Mouse (Mus musculus) liver, postnatal 0 days (tissue): Measurements from ENCODE around the gene Bclaf1. TPM values are rescaled to one million over a fixed set of nuclear protein-coding genes. Genes with fewer than 3 reads are reported as not detected.

Experiments used
- ATAC-seq: fragments of 200-750 bp; cut with Nextera tagmentation; 2 replicates; pipeline ENCODE4 v1.8.0; 2017; ENCODE audit warnings: mild to moderate bottlenecking, moderate library complexity
- DNase-seq: peaks from one replicate; pipeline ENCODE4 v3.0.0-alpha.2; 2016
- H3K27ac ChIP-seq: fragments of 300-500 bp; sonication (generic); 2 replicates; pipeline ENCODE4 v1.5.1; 2014; ENCODE audit warnings: antibody characterized with exemption, moderate library complexity, mild to moderate bottlenecking, low read depth
- H3K27me3 ChIP-seq: fragments of 300-500 bp; sonication (generic); 2 replicates; pipeline ENCODE4 v1.6.1; 2014; ENCODE audit warnings: low read length, control low read depth, mixed read lengths; ENCODE audit not compliant: insufficient read depth
- H3K36me3 ChIP-seq: fragments of 300-500 bp; sonication (generic); replicated peaks from 2 replicates; pipeline ENCODE4 v1.6.1; 2014; ENCODE audit warnings: mild to moderate bottlenecking, control low read depth, low read length, moderate library complexity, mixed read lengths; ENCODE audit not compliant: insufficient read depth
- H3K4me1 ChIP-seq: fragments of 300-500 bp; sonication (generic); 2 replicates; pipeline ENCODE4 v1.6.1; 2014; ENCODE audit warnings: antibody characterized with exemption, mild to moderate bottlenecking, control low read depth; ENCODE audit not compliant: insufficient read depth
- H3K4me2 ChIP-seq: fragments of 300-500 bp; sonication (generic); 2 replicates; pipeline ENCODE4 v1.6.1; 2014; ENCODE audit warnings: low read depth, mild to moderate bottlenecking, low read length, moderate library complexity, mixed read lengths
- H3K4me3 ChIP-seq: fragments of 300-500 bp; sonication (generic); 2 replicates; pipeline ENCODE4 v1.5.1; 2014; ENCODE audit warnings: low read depth, low read length
- H3K9ac ChIP-seq: fragments of 300-500 bp; sonication (generic); replicated peaks from 2 replicates; pipeline ENCODE4 v1.6.1; 2014; ENCODE audit warnings: mild to moderate bottlenecking, moderate library complexity
- H3K9me3 ChIP-seq: fragments of 300-500 bp; sonication (generic); 2 replicates; pipeline ENCODE4 v1.6.1; 2016; ENCODE audit warnings: mild to moderate bottlenecking, control low read depth, low read length, mixed read lengths
- CTCF ChIP-seq: sonication (generic); IDR thresholded peaks from 2 replicates; pipeline ENCODE4 v1.5.1; 2016; ENCODE audit warnings: antibody characterized with exemption, low read depth
- EP300 ChIP-seq: IDR thresholded peaks from 2 replicates; pipeline ENCODE4 v1.6.1; 2016; ENCODE audit warnings: antibody characterized with exemption, low read depth, mild to moderate bottlenecking
- WGBS: fragments of 180-500 bp; shearing (Covaris S2); extraction: QIAGEN DNeasy Blood & Tissue Kit; methylation state at CpG from one replicate; pipeline ENCODE4 v1.1.7; 2014; ENCODE audit not compliant: insufficient replicate concordance; 5-methylcytosine and 5-hydroxymethylcytosine counted together
- polyA plus RNA-seq: library from polyadenylated mRNA; unstranded; fragments of >200 nt; fragmentation: Nextera tagmentation; extraction: Ambion mirVana; gene quantifications from 2 replicates; pipeline ENCODE4 v1.2.1, GENCODE M21; 2015

The Bclaf1 gene
- polyA plus RNA-seq, 1 experiment from 2014 or later, result 33.8 TPM

- DNase-seq (no peak), ATAC-seq (no peak)
- no peaks in the 10 kb centered on the region for H3K9me3 ChIP-seq
- H3K4me2 ChIP-seq, result no peak overlapping the region
- no peak overlapping the region for H3K27ac ChIP-seq
- H3K27me3 ChIP-seq, result no peaks in the 10 kb centered on the region
- no peak overlapping the region for H3K4me3 ChIP-seq
- TF ChIP-seq EP300 (no peak), CTCF (peak; percentile 39)
- 87% methylated on average over 5 of the region's 5 CpGs for WGBS
- H3K4me1 ChIP-seq, result no peaks in the 10 kb centered on the region
- H3K9ac ChIP-seq, result no peak overlapping the region
- no peaks in the 10 kb centered on the region for H3K36me3 ChIP-seq
These were observed 59.8 kb downstream of the Bclaf1 start for GRCm38 (mm10) chr10:20372046-20372445.

- no peaks in the 10 kb centered on the region for H3K36me3 ChIP-seq
- H3K4me3 ChIP-seq, result no peak overlapping the region
- no peak overlapping the region for H3K27ac ChIP-seq
- H3K9me3 ChIP-seq, result no peaks in the 10 kb centered on the region
- no peaks in the 10 kb centered on the region for H3K27me3 ChIP-seq
- TF ChIP-seq CTCF (no peak), EP300 (no peak)
- H3K4me1 ChIP-seq, result no peaks in the 10 kb centered on the region
- no peak for DNase-seq
- H3K4me2 ChIP-seq, result no peak overlapping the region
- H3K9ac ChIP-seq, result no peak overlapping the region
- no peak for ATAC-seq
- WGBS, result 76% methylated on average over 9 of the region's 9 CpGs
These were observed 65.4 kb downstream of the Bclaf1 start for GRCm38 (mm10) chr10:20377621-20378020.

DNA sequence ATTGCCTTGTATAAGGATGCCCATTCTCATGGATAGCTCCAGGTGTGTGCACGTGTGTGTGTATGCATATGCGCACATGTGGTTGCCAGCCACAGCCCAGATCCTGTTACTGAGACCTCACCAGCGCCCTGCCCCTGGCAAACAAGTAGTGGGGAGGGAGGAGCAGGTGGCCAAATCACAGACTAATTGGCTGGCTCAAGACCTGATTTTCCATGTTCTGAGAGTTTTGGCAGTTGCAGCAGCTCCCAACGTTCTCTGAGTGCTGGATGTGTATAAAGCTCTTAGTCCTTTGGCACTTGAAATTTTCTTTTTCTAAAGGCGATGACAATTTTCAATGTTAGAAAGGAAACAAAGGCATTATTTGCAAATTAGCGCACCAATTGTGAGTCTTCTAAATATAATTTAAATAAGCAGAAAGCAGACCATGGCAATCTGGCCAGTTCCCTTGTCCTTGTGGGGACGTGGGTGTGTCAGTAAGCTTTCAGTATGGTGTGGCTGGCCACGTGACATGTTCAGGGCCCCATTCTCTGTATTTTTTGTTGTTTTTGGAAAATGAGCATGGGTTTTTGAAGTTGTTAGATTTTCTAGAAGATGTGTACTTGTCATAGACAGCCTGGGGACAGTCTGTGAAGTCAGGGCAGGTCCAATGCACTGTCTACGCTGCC, 66.9 kb downstream of the Bclaf1 start:
- no peak overlapping the region for H3K4me2 ChIP-seq
- ATAC-seq (no peak), DNase-seq (no peak)
- no peak overlapping the region for H3K27ac ChIP-seq
- TF ChIP-seq EP300 (no peak), CTCF (no peak)
- no peaks in the 10 kb centered on the region for H3K27me3 ChIP-seq
- no peak overlapping the region for H3K9ac ChIP-seq
- no peak overlapping the region for H3K4me3 ChIP-seq
- H3K9me3 ChIP-seq, result no peaks in the 10 kb centered on the region
- no peaks in the 10 kb centered on the region for H3K36me3 ChIP-seq
- H3K4me1 ChIP-seq, result no peaks in the 10 kb centered on the region
- WGBS, result 75% methylated on average over 9 of the region's 9 CpGs

- TF ChIP-seq CTCF (no peak), EP300 (no peak)
- H3K4me2 ChIP-seq, result no peak overlapping the region
- H3K9ac ChIP-seq, result no peak overlapping the region
- H3K27me3 ChIP-seq, result no peaks in the 10 kb centered on the region
- ATAC-seq (no peak), DNase-seq (no peak)
- H3K4me3 ChIP-seq, result no peak overlapping the region
- H3K4me1 ChIP-seq, result no peaks in the 10 kb centered on the region
- H3K9me3 ChIP-seq, result no peaks in the 10 kb centered on the region
- no peaks in the 10 kb centered on the region for H3K36me3 ChIP-seq
- H3K27ac ChIP-seq, result no peak overlapping the region
- WGBS, result 66% methylated on average over 3 of the region's 3 CpGs
These were observed 68.5 kb downstream of the Bclaf1 start for GRCm38 (mm10) chr10:20380798-20381197.

DNA sequence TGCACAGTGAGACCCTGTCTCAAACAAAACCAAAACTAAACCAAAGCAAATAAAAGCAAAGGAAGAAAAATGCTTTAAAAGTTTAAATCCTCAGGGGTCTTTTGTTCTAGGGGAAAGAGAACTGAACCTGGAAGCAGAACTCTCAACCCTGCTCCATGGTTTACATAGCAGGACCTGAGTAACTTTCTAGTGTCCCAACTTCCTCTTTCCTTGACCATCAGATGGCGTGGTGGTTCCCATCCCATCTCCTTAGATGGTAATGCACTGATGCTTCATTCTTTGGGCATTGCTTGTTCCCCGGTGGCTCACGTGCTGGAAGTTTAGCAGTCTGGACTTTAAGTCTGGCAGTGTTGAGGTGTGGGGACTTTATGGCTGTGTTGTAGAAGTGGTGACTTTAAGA, 69.1 kb downstream of the Bclaf1 start:
- H3K9ac ChIP-seq, result no peak overlapping the region
- ATAC-seq (no peak), DNase-seq (no peak)
- WGBS, result 62% methylated on average over 3 of the region's 3 CpGs
- H3K9me3 ChIP-seq, result no peaks in the 10 kb centered on the region
- no peak overlapping the region for H3K27ac ChIP-seq
- no peaks in the 10 kb centered on the region for H3K27me3 ChIP-seq
- H3K4me2 ChIP-seq, result no peak overlapping the region
- no peak overlapping the region for H3K4me3 ChIP-seq
- TF ChIP-seq CTCF (no peak), EP300 (no peak)
- no peaks in the 10 kb centered on the region for H3K4me1 ChIP-seq
- H3K36me3 ChIP-seq, result no peaks in the 10 kb centered on the region

GRCm38 (mm10) chr10:20382807-20383419, 70.6 kb downstream of the Bclaf1 start:
- Histone ChIP-seq H3K27ac (no peak overlapping the region), H3K9ac (no peak overlapping the region), H3K4me3 (no peak overlapping the region), H3K27me3 (no peaks in the 10 kb centered on the region), H3K9me3 (no peaks in the 10 kb centered on the region), H3K36me3 (no peaks in the 10 kb centered on the region), H3K4me1 (no peaks in the 10 kb centered on the region), H3K4me2 (no peak overlapping the region)
- DNase-seq, result no peak
- WGBS, result 77% methylated on average over 6 of the region's 6 CpGs
- TF ChIP-seq EP300, result no peak
- TF ChIP-seq CTCF, result no peak
- ATAC-seq, result no peak
